Mouse (Mus musculus) kidney, postnatal 0 days (tissue): ENCODE measurements around the gene Galk1. TPM values are rescaled to one million over a fixed set of nuclear protein-coding genes. Genes with fewer than 3 reads are reported as not detected.

ENCODE experiments used
- ATAC-seq: fragments of 200-750 bp; cut with Nextera tagmentation; replicated peaks from 2 replicates; pipeline ENCODE4 v1.8.0; 2017; ENCODE audit warnings: low read depth, moderate number of reproducible peaks, moderate TSS enrichment, moderate library complexity; ENCODE audit not compliant: low FRiP score
- DNase-seq: peaks from one replicate; pipeline ENCODE4 v3.0.0-alpha.2; 2016; ENCODE audit warnings: low spot score
- H3K27ac ChIP-seq: fragments of 300-500 bp; sonication (generic); 2 replicates; pipeline ENCODE4 v1.5.1; 2014; ENCODE audit warnings: mild to moderate bottlenecking
- H3K27me3 ChIP-seq: fragments of 300-500 bp; sonication (generic); 2 replicates; pipeline ENCODE4 v1.6.1; 2014; ENCODE audit warnings: low read length, mixed read lengths; ENCODE audit not compliant: insufficient read depth
- H3K36me3 ChIP-seq: fragments of 300-500 bp; sonication (generic); 2 replicates; pipeline ENCODE4 v1.6.1; 2014; ENCODE audit warnings: low read length, mixed read lengths; ENCODE audit not compliant: insufficient read depth
- H3K4me1 ChIP-seq: fragments of 300-500 bp; sonication (generic); replicated peaks from 2 replicates; pipeline ENCODE4 v1.6.1; 2014; ENCODE audit warnings: antibody characterized with exemption, low read length, mixed read lengths; ENCODE audit not compliant: insufficient read depth
- H3K4me2 ChIP-seq: fragments of 300-500 bp; sonication (generic); 2 replicates; pipeline ENCODE4 v1.6.1; 2014; ENCODE audit warnings: mild to moderate bottlenecking, low read length, moderate library complexity, mixed read lengths
- H3K4me3 ChIP-seq: fragments of 300-500 bp; sonication (generic); replicated peaks from 2 replicates; pipeline ENCODE4 v1.5.1; 2014; ENCODE audit warnings: low read depth, low read length
- H3K9ac ChIP-seq: fragments of 300-500 bp; sonication (generic); 2 replicates; pipeline ENCODE4 v1.6.1; 2014; ENCODE audit warnings: low read depth, low read length
- H3K9me3 ChIP-seq: fragments of 300-500 bp; sonication (generic); replicated peaks from 2 replicates; pipeline ENCODE4 v1.6.1; 2016; ENCODE audit warnings: low read length, inconsistent platforms, mixed read lengths
- CTCF ChIP-seq: IDR thresholded peaks from 2 replicates; pipeline ENCODE4 v1.5.1; 2016; ENCODE audit warnings: antibody characterized with exemption, low read depth, mild to moderate bottlenecking, moderate library complexity
- WGBS: fragments of 180-500 bp; shearing (Covaris S2); extraction: QIAGEN DNeasy Blood & Tissue Kit; methylation state at CpG from one replicate; pipeline ENCODE4 v1.1.7; 2014; 5-methylcytosine and 5-hydroxymethylcytosine counted together
- polyA plus RNA-seq: library from polyadenylated mRNA; unstranded; fragments of >200 nt; fragmentation: Nextera tagmentation; extraction: Ambion mirVana; gene quantifications from 2 replicates; pipeline ENCODE4 v1.2.1, GENCODE M21; 2015

The Galk1 gene
- polyA plus RNA-seq, 1 experiment from 2014 or later: 149 TPM

DNA sequence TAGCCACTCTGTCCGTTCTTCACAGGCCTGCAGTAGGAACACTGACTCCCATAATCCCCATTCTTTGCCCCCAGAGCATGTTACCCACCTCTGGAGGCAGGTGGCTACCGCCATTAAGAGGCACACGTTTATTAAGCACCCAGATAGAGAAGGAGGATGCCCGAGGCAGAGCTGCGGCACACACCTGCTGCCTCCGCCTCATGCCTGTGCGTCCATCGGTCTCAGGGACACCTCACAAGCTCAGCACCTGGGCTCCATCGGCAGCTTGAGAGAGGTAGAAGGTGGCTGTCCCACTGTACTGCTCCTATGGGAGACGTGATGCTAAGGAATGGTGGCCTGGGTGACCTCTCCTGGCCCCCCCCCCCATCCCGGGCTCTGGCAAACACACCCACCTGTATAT is 4.1 kb downstream of the Galk1 start:
- Histone ChIP-seq H3K4me2 (no peak overlapping the region), H3K4me1 (peaks cover 17% of the 10 kb centered on the region), H3K27ac (no peak overlapping the region), H3K9ac (no peak overlapping the region), H3K36me3 (0 out of 2 replicates have a peak, but pooled peaks cover 13% of the 10 kb centered on the region), H3K4me3 (no peak overlapping the region), H3K9me3 (no peaks in the 10 kb centered on the region), H3K27me3 (no peaks in the 10 kb centered on the region)
- ATAC-seq (no peak), DNase-seq (no peak)
- TF ChIP-seq CTCF: no peak
- 80% methylated on average over 11 of the region's 11 CpGs for WGBS

DNA sequence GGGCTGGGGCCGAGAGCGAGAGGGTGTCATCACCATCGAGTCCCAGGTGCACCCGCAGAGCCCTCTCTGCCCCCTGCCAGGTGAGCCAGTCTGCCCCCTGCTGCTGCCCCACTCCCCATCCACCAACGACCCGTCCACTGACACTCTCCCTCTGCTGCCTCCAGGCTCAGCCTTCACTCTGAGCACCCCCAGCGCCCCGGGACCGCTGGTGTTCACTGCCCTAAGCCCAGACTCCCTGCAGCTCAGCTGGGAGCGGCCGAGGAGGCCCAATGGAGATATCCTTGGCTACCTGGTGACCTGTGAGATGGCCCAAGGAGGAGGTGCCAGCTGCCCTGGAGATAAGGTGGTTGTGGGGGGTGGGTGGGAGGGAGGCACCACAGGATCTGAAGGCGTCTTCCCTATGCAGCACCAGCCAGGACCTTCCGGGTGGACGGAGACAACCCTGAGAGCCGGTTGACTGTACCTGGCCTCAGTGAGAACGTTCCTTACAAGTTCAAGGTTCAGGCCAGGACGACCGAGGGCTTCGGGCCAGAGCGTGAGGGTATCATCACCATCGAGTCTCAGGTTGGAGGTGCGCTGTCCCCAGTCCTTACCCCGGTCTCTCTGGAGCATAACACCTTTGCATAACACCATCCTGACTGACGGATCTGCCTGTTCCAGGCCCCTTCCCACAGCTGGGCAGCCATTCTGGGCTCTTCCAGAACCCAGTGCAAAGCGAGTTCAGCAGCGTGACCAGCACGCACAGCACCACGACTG is 5.2 kb downstream of the Galk1 start:
- TF ChIP-seq CTCF: no peak
- DNase-seq (no peak), ATAC-seq (no peak)
- Histone ChIP-seq H3K9ac (no peak overlapping the region), H3K4me1 (peaks cover 17% of the 10 kb centered on the region), H3K27me3 (no peaks in the 10 kb centered on the region), H3K4me3 (no peak overlapping the region), H3K9me3 (no peaks in the 10 kb centered on the region), H3K36me3 (0 out of 2 replicates have a peak, but pooled peaks cover 13% of the 10 kb centered on the region), H3K4me2 (no peak overlapping the region), H3K27ac (no peak overlapping the region)
- 86% methylated on average over 28 of the region's 28 CpGs for WGBS

DNA sequence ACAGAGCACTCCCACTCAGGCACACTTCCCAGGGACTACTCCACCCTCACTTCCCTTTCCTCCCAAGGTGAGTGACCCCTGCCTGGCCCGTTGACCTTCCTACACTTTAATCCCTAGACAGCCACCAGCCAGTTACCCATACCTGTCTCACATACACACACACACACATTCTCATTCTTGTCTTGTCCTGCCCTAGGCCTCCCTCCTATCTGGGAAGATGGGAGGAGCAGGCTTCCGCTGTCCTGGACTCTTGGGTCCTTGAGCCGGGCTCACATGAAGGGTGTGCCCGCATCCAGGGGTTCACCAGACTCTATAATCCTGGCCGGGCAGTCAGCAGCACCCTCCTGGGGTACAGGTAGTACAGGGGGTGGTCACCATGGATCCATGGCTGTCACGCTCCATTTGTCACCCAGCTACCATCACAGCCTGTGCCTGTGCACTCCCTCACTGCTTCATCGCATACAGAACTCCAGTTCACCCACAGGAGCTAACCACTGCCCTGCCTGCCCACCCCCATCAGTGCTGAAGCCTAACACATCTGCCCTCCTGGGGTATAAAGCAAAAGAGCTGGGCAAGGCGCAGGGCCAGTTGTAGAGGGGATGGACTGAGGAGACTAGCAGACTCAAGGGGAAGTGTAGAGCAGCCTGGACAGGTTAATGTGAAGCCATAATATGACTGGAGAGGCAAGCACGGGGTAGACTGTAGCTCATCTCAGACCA is 6.7 kb downstream of the Galk1 start:
- DNase-seq (no peak), ATAC-seq (peak; percentile 22)
- H3K9me3 ChIP-seq: no peaks in the 10 kb centered on the region
- 0 out of 2 replicates have a peak, but pooled peaks cover 13% of the 10 kb centered on the region for H3K36me3 ChIP-seq
- no peaks in the 10 kb centered on the region for H3K27me3 ChIP-seq
- WGBS: 54% methylated on average over 9 of the region's 9 CpGs
- H3K4me3 ChIP-seq: no peak overlapping the region
- peak overlapping the region; percentile 50 for H3K4me2 ChIP-seq
- TF ChIP-seq CTCF: no peak
- H3K4me1 ChIP-seq: peaks cover 13% of the 10 kb centered on the region; the same call in 1 of the 2 replicates
- H3K27ac ChIP-seq: peak overlapping the region; percentile 2; the same call in 1 of the 2 replicates
- H3K9ac ChIP-seq: peak overlapping the region; percentile 24; the same call in 1 of the 2 replicates

DNA sequence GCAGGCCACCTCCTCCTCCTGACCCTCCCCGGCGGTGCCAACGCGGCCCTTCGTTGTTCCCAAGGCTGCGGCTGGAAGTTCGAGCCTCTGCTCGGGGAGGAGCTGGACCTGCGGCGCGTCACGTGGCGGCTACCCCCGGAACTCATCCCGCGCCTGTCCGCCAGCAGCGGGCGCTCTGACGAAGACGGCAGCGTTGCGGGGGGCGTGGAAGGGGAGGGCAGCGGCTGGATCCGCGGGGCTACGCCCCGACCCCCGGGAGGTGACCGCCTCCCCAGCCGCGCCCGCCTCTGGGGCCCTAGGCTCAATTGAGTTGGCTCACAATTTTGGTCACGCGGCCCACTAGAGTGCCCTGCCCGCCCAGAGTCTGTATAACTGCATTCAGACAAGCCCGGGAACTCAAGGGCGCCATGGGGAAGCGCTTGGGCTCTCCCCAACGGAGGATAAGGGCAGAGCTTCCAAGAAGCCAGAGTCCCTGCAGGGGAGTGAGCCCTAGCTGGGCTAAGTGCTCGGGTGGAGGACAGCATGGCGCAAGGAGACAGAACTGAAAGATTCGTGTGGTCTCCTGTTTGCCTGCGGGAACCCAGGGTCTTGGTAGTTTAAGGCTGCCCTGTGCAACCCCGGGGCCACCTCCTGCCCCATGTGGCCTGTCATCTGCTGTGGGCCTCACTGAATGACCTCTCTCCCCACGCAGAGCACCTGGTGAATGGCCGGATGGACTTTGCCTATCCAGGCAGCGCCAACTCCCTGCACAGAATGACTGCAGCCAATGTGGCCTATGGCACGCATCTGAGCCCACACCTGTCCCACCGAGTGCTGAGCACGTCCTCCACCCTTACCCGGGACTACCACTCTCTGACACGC is 7.4 kb downstream of the Galk1 start:
- 4% methylated on average over 54 of the region's 54 CpGs for WGBS

DNA sequence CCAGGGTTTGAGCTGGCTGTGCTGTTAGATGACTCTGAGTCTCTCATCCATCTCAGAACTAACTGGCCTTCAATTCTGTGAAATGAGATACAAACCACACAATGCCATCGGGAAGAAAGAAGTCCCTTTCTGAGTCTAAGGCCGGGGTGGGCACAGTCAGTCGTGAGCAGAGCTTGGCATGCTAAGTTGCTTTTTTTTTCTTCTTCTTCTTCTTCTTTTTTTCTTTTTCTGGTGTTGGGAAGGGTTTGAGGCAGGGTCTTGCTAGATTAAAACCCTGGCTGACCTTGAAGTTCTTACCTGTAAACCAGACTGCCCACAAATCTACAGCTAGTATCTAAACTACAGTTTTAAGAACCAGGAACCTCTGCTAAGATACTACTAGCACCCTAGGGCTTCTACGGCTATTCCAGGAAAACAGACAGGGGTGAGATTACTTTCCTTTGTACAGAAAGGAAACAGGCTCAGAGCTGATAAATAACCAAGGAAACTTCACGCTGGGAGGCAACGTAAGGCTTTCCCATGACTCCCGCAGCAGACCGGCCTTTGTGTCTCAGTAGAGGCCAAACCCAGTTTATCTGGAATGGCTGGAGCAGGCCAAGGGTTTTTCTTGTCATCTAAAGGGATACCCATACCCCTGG is 8.2 kb downstream of the Galk1 start:
- 0 out of 2 replicates have a peak, but pooled peaks cover 11% of the 10 kb centered on the region for H3K36me3 ChIP-seq
- peak overlapping the region; percentile 62 for H3K27ac ChIP-seq
- DNase-seq (peak; percentile 47), ATAC-seq (no peak)
- no peaks in the 10 kb centered on the region for H3K9me3 ChIP-seq
- H3K9ac ChIP-seq: peak overlapping the region; percentile 24
- H3K27me3 ChIP-seq: no peaks in the 10 kb centered on the region; the same call in 1 of the 2 replicates
- TF ChIP-seq CTCF: no peak
- H3K4me3 ChIP-seq: peak overlapping the region; percentile 26
- peak overlapping the region; percentile 50 for H3K4me2 ChIP-seq
- peaks cover 13% of the 10 kb centered on the region; the same call in 1 of the 2 replicates for H3K4me1 ChIP-seq
- WGBS: 28% methylated on average over 8 of the region's 8 CpGs

More for the DNA sequence above, 7.4 kb downstream of the Galk1 start:
- peak overlapping the region; percentile 50 for H3K4me2 ChIP-seq
- DNase-seq (peak; percentile 87), ATAC-seq (peak; percentile 55)
- peak overlapping the region; percentile 62; the same call in 1 of the 2 replicates for H3K27ac ChIP-seq
- 0 out of 2 replicates have a peak, but pooled peaks cover 13% of the 10 kb centered on the region for H3K36me3 ChIP-seq
- TF ChIP-seq CTCF: peak; percentile 74
- H3K9ac ChIP-seq: peak overlapping the region; percentile 24
- H3K4me3 ChIP-seq: peak overlapping the region; percentile 26
- H3K27me3 ChIP-seq: no peaks in the 10 kb centered on the region; the same call in 1 of the 2 replicates
- no peaks in the 10 kb centered on the region for H3K9me3 ChIP-seq
- peaks cover 13% of the 10 kb centered on the region; the same call in 1 of the 2 replicates for H3K4me1 ChIP-seq
